Mouse (Mus musculus) E14TG2a.4 (cell line): Measurements from ENCODE around the gene Slc25a39.

Experiments used
- CTCF ChIP-seq: conservative IDR thresholded peaks from 2 replicates; pipeline ENCODE4 v1.5.1; 2014; ENCODE audit warnings: low read length
- POU5F1 ChIP-seq: IDR thresholded peaks from 2 replicates; pipeline ENCODE4 v1.6.1; 2014; ENCODE audit warnings: low read length, borderline replicate concordance

DNA sequence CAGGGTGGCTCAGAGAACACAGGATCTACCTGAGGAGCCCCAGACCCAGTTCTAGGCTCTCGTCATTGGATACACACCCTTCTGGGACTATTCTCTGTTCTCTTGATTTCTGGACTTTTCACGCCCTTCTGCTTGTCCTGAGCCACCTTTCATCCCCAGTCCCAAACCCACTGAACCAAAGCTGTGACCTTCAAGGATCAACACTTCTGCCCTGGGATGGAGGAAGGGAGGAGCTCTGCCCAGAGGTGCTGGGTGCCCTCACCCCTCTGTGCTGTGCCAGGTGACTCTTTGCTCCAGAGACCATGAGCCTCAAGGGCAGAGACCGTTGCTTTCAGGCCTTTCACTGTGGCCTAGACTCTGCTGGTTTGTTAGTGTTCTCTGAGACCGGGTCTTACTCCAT, 38.5 kb downstream of the Slc25a39 start:
- no peak for TF ChIP-seq CTCF
- TF ChIP-seq POU5F1 = no peak
